17 mouse cellular contexts compared by ENCODE assay signal in the genomic region with DNA sequence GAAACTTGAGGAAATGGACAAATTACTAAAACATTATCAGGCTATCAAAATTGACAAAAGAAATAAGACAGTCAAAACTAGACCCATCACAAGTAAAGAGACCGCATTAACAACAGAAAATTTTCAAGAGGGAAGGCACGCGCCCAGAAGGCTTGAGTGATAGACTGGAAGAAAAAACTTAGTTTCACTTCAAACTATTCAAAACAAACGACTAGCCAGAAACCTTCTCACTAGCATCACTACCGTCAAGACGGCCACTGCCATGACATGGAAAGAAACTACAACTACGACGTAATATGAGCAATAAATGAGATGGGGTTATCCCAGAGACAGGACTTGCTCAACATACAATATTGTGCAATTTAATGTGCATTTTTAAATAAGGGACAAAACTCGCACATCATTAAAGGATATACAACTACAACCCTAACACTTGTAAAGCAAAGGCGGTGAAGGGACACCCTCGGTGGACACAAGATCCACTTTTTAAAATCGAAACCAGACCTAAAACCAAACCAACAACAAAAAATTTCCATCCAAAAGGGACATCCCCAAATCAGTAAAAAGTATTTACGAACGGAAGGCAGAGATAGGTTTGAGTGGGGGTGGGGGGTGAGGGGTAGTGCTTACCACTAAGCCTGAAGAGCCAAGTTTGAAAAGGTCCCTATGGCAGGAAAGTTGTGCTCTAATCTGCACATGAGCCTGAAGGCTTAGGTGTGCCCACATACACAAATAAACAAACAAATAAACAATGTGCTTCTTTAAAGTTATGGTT. TPM values are rescaled to one million over a fixed set of nuclear protein-coding genes. Genes with fewer than 3 reads are reported as not detected.
A peak's percentile ranks its signal among the peaks of the same experiment; 100 is the strongest.
DNase-seq lines count a peak whose midpoint lies in the region; ATAC-seq lines count a peak whose summit lies in the region.
"Had no signal": no experiment of that assay in that cellular context is flagged by ENCODE, and none has a peak within 500 bp of the region (broad histone marks: within the 10 kb centered on the region; RNA-seq: fewer than 3 reads in every experiment).

No protein-coding gene starts in this region.

- peak; percentile 48 for DNase-seq in B cell, adult 2 months
- peak; percentile 69 for DNase-seq in naive thymus-derived CD4-positive, alpha-beta T cell, adult 2 months (ENCODE audit: low read depth)
- no peak for DNase-seq in retina, embryonic 14.5 days (ENCODE audit: low spot score)
- DNase-seq in left cerebral cortex, adult 8-10 months (ENCODE audit: low spot score in 2 of 2), result no peak
- no peak for DNase-seq in gastrocnemius, postnatal 10 days
- DNase-seq: adrenal gland, postnatal 36 days; cerebellum, adult 9-11 months; gastrocnemius, adult 2 months; kidney, postnatal 36 days; layer of hippocampus, postnatal 36 days; liver, postnatal 0 days; lung, postnatal 10 days; midbrain, embryonic 14.5 days; thymus, postnatal 25 days had no signal

- peak; percentile 86 for ATAC-seq in CD4-positive, CD25-positive, alpha-beta regulatory T cell, adult 4 months
- peak; percentile 66 for ATAC-seq in granulocyte monocyte progenitor cell, adult 5-6 weeks (replicated peaks; ENCODE audit: poor library complexity, severe bottlenecking)
- ATAC-seq: intestine, postnatal 0 days; liver, postnatal 0 days had no signal

RNA-seq across cellular contexts. Expression of a gene that starts 16.3 kb away (rescaled TPM):
- polyA plus RNA-seq in CD4-positive, CD25-positive, alpha-beta regulatory T cell, adult 4 months (2017; shearing (Covaris generic)), result 100 to 1,000 TPM in 1 of 2 experiments, 10 to 100 TPM in 1; 98.0 to 104 TPM
- 83.5 and 98.9 TPM in 2 replicates for total RNA-seq in granulocyte monocyte progenitor cell, adult 5-6 weeks (2014; fragmentation: Nextera tagmentation)
- total RNA-seq in granulocyte monocyte progenitor cell, adult 5-6 weeks (2017), result 108 and 117 TPM in 2 replicates
- total RNA-seq in left cerebral cortex, adult 8-10 months (2022), result 10 to 100 TPM; 59.7 to 64.9 (median 61.3) TPM
- total RNA-seq in gastrocnemius, postnatal 10 days (2021), result 10 to 100 TPM; 45.9 to 48.1 TPM

Comparison
In these comparisons a context has a peak if more than half of its experiments do, and no peak if none do; other contexts are left out.
1. DNase-seq: peak in B cell, adult 2 months (2 of 2) and naive thymus-derived CD4-positive, alpha-beta T cell, adult 2 months (single experiment); none in retina, embryonic 14.5 days (single experiment), left cerebral cortex, adult 8-10 months (0 of 2) and gastrocnemius, postnatal 10 days (single experiment).